Mouse (Mus musculus): Measurements from ENCODE around the gene Crebrf.

GRCm38 (mm10) chr17:26776211-26776610, 60.8 kb downstream of the Crebrf start:
- TF ChIP-seq CTCF (IDR thresholded peaks at IDR 0.05; ENCODE audit: low read depth, low read length) = no peak
- no peak for TF ChIP-seq GATA1 (IDR thresholded peaks at IDR 0.05; ENCODE audit: borderline replicate concordance, low read length)

All from G1E (cell line).